Mouse (Mus musculus) heart, postnatal 0 days (tissue): ENCODE measurements around the gene Serpinb6b.

Source experiments
- CTCF ChIP-seq: IDR thresholded peaks from 2 replicates; pipeline ENCODE4 v1.5.1; 2016; ENCODE audit warnings: antibody characterized with exemption, control low read depth, low read depth
- EP300 ChIP-seq: IDR thresholded peaks from 2 replicates; pipeline ENCODE4 v1.6.1; 2016; ENCODE audit warnings: antibody characterized with exemption, low read depth

GRCm38 (mm10) chr13:32970776-32971175 is 5.8 kb downstream of the Serpinb6b start:
- TF ChIP-seq CTCF (no peak), EP300 (no peak)
